Mouse (Mus musculus) small intestine, adult 2 months (tissue): ENCODE data around the gene Ctnnd2.

Experiments used
- CTCF ChIP-seq: fragments of 200-500 bp; IDR thresholded peaks from 2 replicates; pipeline ENCODE4 v1.5.1; 2012; ENCODE audit warnings: low read depth, mild to moderate bottlenecking, control low read depth, inconsistent platforms, low read length, moderate library complexity, mixed read lengths; ENCODE audit not compliant: insufficient replicate concordance, insufficient read length; ENCODE audit errors: extremely low read depth
- POLR2A ChIP-seq: fragments of 200-500 bp; IDR thresholded peaks from 2 replicates; pipeline ENCODE4 v1.6.1; 2012; ENCODE audit warnings: low read depth, mild to moderate bottlenecking, control low read depth, inconsistent platforms, low read length, moderate library complexity

GRCm38 (mm10) chr15:30927632-30928031 is 755.2 kb downstream of the Ctnnd2 start:
- TF ChIP-seq CTCF (peak; percentile 29; the same call in 1 of the 2 replicates), POLR2A (no peak)
